In genomic region chr6:88065116-88065515, GRCm38 (mm10) we compare ENCODE assay signal across 10 mouse cellular contexts. TPM values are rescaled to one million over a fixed set of nuclear protein-coding genes. Genes with fewer than 3 reads are reported as not detected.
DNase-seq lines count a peak whose midpoint lies in the region; ATAC-seq lines count a peak whose summit lies in the region.
"Had no signal": no experiment of that assay in that cellular context is flagged by ENCODE, and none has a peak within 500 bp of the region (broad histone marks: within the 10 kb centered on the region; RNA-seq: fewer than 3 reads in every experiment).

No protein-coding gene starts in this region.

- no peaks in the 10 kb centered on the region for H3K9me3 ChIP-seq in heart, embryonic 12.5 days (replicated peaks)
- no peaks in the 10 kb centered on the region for H3K9me3 ChIP-seq in limb, embryonic 10.5 days (replicated peaks)
- H3K9me3 ChIP-seq: embryonic facial prominence, embryonic 13.5 days; limb, embryonic 12.5 days had no signal

- 40% methylated on average over 4 of the region's 4 CpGs for WGBS in heart, embryonic 12.5 days
- WGBS in limb, embryonic 10.5 days: 72% methylated on average over 4 of the region's 4 CpGs

- H3K4me3 ChIP-seq in heart, embryonic 12.5 days: no peak overlapping the region
- H3K4me3 ChIP-seq in limb, embryonic 10.5 days: no peak overlapping the region
- H3K4me3 ChIP-seq: embryonic facial prominence, embryonic 13.5 days; limb, embryonic 12.5 days had no signal

- no peak overlapping the region for H3K9ac ChIP-seq in heart, embryonic 12.5 days
- H3K9ac ChIP-seq: embryonic facial prominence, embryonic 13.5 days; limb, embryonic 12.5 days had no signal

- no peaks in the 10 kb centered on the region for H3K36me3 ChIP-seq in heart, embryonic 12.5 days
- H3K36me3 ChIP-seq in limb, embryonic 10.5 days: no peaks in the 10 kb centered on the region
- H3K36me3 ChIP-seq: embryonic facial prominence, embryonic 13.5 days; limb, embryonic 12.5 days had no signal

- H3K4me2 ChIP-seq in heart, embryonic 12.5 days: no peak overlapping the region
- H3K4me2 ChIP-seq: embryonic facial prominence, embryonic 13.5 days; limb, embryonic 12.5 days had no signal

- peak overlapping the region; percentile 42 for H3K27ac ChIP-seq in heart, embryonic 12.5 days (ENCODE audit: poor library complexity, severe bottlenecking)
- H3K27ac ChIP-seq in limb, embryonic 10.5 days: peak overlapping the region; percentile 14; the same call in 1 of the 2 replicates
- H3K27ac ChIP-seq: embryonic facial prominence, embryonic 13.5 days; limb, embryonic 12.5 days had no signal

- no peaks in the 10 kb centered on the region for H3K4me1 ChIP-seq in heart, embryonic 12.5 days (replicated peaks)
- no peaks in the 10 kb centered on the region for H3K4me1 ChIP-seq in limb, embryonic 10.5 days
- H3K4me1 ChIP-seq: embryonic facial prominence, embryonic 13.5 days; limb, embryonic 12.5 days had no signal

- 0 out of 2 replicates have a peak, but pooled peaks cover 4% of the 10 kb centered on the region for H3K27me3 ChIP-seq in heart, embryonic 12.5 days (replicated peaks)
- H3K27me3 ChIP-seq in limb, embryonic 10.5 days (ENCODE audit: low read depth, poor library complexity, severe bottlenecking): 0 out of 2 replicates have a peak, but pooled peaks cover 4% of the 10 kb centered on the region
- H3K27me3 ChIP-seq: embryonic facial prominence, embryonic 13.5 days; limb, embryonic 12.5 days had no signal

- no peak for ATAC-seq in heart, embryonic 12.5 days (ENCODE audit: insufficient number of reproducible peaks, low FRiP score)

- peak; percentile 16 to 37 for DNase-seq in layer of hippocampus, postnatal 10 days (ENCODE audit: low spot score in 2 of 2)
- DNase-seq in layer of hippocampus, adult 8-10 months (ENCODE audit: low spot score in 2 of 2): no peak
- peak; percentile 59 for DNase-seq in adrenal gland, adult 2 months
- DNase-seq in limb, embryonic 10.5 days (ENCODE audit: low spot score): no peak
- DNase-seq in skeletal muscle tissue, adult 2 months (ENCODE audit: low read depth, low spot score): peak; percentile 58
- DNase-seq in cerebellum, adult 11-12 months: no peak
- DNase-seq in thymus, postnatal 36 days: no peak

RNA-seq across cellular contexts. Expression of gene Rpn1, which starts 19.2 kb away (rescaled TPM):
- 100 to 1,000 TPM; 168 to 180 TPM for total RNA-seq in layer of hippocampus, postnatal 10 days (2021)
- total RNA-seq in layer of hippocampus, adult 8-10 months (2022): 100 to 1,000 TPM; 164 to 216 (median 188) TPM
- 100 to 1,000 TPM; 287 to 305 TPM for total RNA-seq in adrenal gland, adult 2 months (2021)
- polyA plus RNA-seq in adrenal gland, adult 2 months (2012; rRNA removed): 117 and 146 TPM in 2 replicates
- polyA plus RNA-seq in heart, embryonic 12.5 days (2016; fragmentation: Nextera tagmentation; extraction: Ambion mirVana): 225 and 227 TPM in 2 replicates
- polyA plus RNA-seq in limb, embryonic 10.5 days (2016; fragmentation: Nextera tagmentation; extraction: Ambion mirVana): 324 and 340 TPM in 2 replicates

RNA-seq across cellular contexts. Expression of gene Rab7, which starts 20.0 kb away (rescaled TPM):
- total RNA-seq in layer of hippocampus, postnatal 10 days (2021): 100 to 1,000 TPM; 290 to 295 TPM
- 100 to 1,000 TPM; 318 to 396 (median 337) TPM for total RNA-seq in layer of hippocampus, adult 8-10 months (2022)
- 100 to 1,000 TPM; 335 to 385 TPM for total RNA-seq in adrenal gland, adult 2 months (2021)
- 90.7 and 123 TPM in 2 replicates for polyA plus RNA-seq in adrenal gland, adult 2 months (2012; rRNA removed)
- polyA plus RNA-seq in heart, embryonic 12.5 days (2016; fragmentation: Nextera tagmentation; extraction: Ambion mirVana): 202 and 207 TPM in 2 replicates
- 206 and 208 TPM in 2 replicates for polyA plus RNA-seq in limb, embryonic 10.5 days (2016; fragmentation: Nextera tagmentation; extraction: Ambion mirVana)

Comparison
In these comparisons a context has a peak if more than half of its experiments do, and no peak if none do; other contexts are left out.
1. DNase-seq: peak in layer of hippocampus, postnatal 10 days (2 of 2), adrenal gland, adult 2 months (single experiment) and skeletal muscle tissue, adult 2 months (single experiment); none in layer of hippocampus, adult 8-10 months (0 of 2), limb, embryonic 10.5 days (single experiment), cerebellum, adult 11-12 months (single experiment) and thymus, postnatal 36 days (0 of 2).